Mouse (Mus musculus): ENCODE measurements around the gene Pnck.

Pnck gene

DNA sequence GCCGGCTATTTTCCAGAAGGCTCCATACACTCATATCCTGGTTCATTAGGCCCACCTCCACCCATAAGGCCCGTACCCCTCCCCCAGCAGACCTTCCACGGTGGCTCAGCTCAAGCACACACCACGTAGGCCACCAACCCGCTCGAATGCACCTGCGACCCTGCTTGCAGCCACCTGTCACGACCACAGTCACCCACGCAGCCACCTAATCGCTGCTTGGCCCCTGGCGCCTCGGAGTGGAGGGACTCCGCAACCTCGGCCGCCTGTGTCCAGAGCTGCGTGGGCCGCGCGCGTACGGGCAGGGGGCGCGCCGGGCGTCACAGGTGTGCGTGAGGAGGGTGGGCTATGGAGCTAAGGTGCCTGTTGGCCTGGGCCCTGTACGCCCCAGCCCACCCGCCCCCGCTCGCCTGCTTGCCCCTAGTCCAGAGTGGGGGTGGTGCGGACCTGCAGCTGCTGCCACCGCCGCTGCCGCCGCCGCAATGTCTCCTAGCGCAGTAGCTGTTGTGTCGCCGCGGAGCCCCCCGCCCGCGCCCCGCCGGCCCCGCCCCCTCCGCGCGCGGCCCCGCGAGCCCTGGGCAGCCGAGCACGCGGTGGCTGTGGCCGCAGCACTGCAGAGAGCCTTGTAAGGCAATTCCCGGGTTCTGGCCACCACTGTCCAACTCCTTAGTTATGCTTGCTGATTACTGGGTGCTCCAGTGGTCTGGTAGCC lies at the start of gene Pnck:
Gene Pnck, minus strand, starts transcription at position 543 of the 709 bp plus-strand sequence.
- DNase-seq (ENCODE audit: low spot score in 2 of 2) = no peak

DNA sequence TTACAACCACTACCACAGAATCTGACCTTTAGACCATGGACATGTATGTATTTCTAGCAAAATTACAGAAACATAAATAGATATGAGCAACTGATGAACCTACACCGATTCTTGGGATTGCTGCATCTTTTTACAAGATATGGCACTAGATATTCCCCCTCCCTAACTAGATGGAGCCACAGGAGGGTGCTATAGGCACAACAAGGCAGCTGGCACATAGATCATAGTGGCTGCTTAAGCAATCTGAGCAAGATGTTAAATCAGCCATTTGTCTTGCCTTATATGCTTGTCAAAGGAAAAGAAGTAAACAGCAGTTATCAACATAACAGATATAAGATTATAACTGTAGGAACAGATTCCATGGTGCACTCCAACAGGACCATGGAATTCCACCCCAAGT lies 40.6 kb upstream of the Pnck start:
- no peak for DNase-seq (ENCODE audit: low spot score in 2 of 2)

DNA sequence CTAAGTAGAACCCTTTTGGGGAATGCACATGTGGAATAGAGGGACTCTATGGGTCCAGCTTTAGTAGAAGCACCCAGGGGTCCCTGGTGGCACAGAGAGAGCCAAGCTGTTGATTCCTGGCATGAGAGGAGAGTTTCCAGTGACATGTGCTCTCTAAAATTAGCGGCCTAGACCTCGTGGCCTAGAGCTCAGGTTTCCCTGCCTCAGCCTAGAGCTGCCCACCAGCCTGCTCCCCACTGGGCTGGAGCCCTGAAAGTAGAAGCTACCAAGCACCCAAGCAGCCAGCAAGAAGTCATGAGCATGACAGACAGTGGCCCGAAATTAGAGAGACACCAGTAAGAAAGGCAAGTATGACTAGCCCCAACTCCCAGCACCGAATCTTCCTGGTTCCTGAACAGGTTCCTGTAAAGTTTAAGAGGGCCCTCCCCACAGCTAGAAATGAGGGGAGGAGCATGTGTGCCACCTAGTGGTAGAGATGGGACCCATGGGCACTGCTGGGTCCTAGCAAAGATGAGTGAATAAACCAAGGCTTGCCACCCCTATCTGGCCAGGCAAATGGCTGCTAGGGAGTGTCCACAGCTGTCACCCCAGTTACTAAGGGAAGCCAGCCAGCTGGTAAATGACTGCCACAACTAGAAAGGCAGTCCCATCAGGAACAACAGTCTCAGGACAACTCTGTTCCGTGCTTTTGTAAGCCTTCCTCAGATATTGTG lies 31.2 kb upstream of the Pnck start:
- peak; percentile 15 to 53 for DNase-seq (ENCODE audit: low spot score in 2 of 2)

DNA sequence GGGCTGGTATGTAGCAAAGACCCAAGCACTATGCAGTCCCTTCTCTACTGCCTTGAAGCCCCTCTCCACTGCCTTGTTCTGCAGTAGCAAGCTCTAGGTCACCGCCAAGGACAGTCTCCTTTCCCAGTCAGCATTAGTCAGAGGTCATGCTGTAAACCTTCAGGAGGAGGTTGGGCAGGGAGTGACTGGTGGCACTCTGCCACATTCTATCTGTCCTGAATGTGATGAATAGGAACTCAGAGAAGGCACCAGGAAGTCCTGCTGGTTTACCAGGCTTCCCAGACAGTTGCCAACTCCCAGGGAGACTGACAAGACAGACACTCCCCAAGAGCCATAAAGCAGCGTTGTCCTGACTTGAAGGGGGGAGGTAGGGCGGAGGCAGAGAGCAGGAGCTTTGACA lies 25.7 kb upstream of the Pnck start:
- no peak for DNase-seq (ENCODE audit: low spot score in 2 of 2)

DNA sequence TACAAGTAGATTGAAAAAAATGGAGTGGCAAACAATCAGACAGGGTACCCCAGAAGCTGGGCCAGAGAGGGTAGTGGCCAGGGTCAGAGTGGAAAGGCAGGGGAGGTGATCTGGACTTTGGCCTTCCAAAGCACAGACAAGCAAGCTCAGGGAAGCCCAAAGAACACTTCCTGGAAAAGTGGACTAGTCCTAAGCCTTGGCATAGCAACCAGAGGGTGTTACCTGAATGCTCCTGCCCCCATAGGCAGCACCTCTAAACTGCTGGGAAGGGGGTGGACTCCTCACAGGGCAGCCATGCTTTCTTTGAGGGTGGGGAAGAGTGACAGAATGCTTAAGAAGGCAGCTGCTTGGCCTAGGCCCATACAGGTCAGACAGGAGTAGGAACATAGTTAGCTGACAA lies 25.1 kb upstream of the Pnck start:
- DNase-seq (ENCODE audit: low spot score in 2 of 2) = no peak

DNA sequence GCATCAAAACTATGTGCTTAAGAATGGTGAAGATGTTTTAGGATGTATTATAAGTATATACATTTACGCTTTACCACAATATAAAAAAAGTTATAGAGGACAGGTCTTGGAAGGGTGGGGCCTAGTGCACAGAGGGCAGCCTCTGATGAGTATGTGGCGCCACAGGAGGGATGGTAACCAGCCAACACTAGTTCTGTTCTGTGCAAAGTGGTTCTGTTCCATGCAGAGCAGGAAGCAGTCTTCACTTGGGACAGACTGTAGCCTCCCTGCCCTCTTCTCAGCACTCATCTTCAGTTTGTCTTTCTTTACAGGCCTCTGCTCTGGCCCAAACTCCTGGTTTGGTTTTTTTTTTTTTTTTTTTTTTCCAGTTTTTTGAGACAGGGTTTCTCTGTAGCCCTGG lies 24.2 kb upstream of the Pnck start:
- no peak for DNase-seq (ENCODE audit: low spot score in 2 of 2)

DNA sequence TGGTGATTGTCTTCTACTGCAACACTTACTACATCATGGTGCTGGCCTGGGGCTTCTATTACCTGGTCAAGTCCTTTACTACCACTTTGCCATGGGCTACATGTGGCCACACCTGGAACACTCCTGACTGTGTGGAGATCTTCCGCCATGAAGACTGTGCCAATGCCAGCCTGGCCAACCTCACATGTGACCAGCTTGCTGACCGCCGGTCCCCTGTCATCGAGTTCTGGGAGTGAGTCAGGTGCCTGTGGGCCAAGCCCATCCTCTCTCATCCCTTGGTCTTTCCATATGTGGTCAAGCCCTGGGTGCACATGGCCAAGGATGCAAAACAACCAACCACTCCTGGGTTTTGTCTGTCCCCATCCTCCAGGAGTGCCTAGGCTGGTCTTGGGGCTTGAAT lies 16.8 kb upstream of the Pnck start:
- no peak for DNase-seq (ENCODE audit: low spot score in 2 of 2)

DNA sequence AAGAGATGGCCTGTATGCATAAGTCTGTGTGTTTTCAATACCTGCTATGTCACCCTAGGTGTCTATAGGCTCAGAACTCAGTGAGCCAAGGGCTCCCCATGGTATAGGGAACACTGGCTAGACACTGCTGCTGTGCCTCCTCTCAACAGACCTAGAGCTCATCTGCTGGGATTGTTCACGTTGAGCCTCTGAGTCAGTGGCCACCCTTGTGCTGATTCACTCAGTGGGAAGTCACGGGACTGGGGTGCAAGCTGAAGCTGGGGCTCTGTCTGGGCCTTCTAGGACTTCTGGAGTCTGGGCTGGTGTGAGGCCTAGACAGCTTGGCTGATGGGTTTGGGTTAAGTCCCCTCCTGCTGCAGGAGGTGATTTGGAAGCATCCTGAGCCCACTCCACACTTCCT lies 15.3 kb upstream of the Pnck start:
- DNase-seq (ENCODE audit: low spot score in 2 of 2) = no peak

DNA sequence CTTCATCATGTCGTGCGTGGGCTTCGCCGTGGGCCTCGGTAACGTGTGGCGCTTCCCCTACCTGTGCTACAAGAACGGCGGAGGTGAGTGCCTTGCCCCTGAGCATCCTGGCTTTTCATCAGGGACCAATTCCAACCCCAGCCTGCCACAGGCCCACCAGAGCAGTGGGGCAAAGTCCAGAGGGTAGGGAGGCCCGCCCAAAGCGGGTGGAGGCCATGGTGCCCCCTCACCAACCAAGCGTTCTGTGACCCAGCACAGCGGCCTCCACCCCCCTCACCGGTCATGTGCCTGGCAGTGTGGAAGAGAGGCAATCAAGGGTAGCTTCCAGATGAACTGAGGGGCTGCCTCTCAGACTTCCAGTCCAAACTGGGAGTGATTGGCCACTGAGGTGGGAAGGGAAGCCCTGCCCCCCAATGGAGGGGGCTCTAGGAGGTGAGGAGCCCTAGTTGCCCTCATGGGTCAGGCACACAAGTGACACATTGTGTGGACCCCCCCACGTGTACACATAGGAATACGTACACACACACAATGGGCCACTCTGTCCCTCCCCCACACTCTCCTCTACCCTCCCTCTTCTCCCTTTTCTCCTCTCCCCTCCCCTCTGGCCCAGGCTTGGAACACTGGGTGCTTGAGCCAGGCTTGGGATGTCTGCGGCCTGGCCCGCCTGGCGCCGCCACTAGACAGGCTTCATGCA lies 14.2 kb upstream of the Pnck start:
- no peak for DNase-seq (ENCODE audit: low spot score in 2 of 2)

DNA sequence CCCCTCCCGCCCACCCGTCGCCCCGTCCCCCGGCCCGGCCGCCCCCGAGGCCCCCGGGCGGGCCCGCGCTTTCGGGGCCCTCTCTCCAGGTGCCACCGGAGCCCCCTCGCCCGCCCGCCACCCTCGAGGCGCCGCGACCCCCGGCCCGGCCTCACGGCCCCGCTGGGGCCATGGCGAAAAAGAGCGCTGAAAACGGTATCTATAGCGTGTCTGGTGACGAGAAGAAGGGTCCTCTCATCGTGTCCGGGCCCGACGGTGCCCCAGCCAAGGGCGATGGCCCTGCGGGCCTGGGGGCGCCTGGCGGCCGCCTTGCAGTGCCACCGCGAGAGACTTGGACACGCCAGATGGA lies 13.7 kb upstream of the Pnck start:
- no peak for DNase-seq (ENCODE audit: low spot score in 2 of 2)

DNA sequence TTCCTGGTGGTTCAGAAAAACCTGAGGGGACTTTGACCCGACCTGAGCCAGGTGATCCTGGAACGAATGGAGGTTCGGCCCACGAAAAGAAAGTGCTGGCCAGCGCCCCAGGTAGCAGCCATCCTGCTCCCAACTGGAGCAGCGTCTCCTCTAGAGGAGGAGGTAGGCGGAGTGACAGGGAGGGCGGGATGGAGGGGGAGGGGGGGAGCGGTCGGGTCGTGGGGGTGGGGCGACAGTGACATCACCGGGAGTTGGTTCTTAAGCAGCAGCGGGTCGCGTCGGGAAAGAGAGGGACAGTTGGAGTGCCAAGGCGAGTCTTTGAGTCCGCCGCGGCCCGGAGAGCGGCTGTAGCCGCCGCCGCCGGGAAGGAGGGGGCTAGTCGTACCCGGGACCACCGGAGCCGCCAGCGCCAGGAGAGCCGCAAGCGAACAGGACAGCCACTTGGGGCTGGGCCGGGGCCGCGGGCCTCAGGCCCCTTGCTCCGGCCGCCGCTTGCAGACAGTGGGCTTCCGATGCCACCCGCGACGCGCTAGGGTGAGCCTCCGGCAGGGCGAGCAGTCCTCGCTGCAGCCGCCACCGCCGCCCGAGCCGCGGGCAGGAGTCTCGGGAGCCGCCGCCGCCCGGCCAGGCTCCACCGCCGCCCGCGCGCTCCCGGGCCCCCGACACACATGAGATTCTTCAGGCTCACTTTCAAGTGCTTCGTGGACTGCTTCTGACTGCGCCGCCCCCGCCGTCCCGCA lies 13.1 kb upstream of the Pnck start, which contains the start of gene Slc6a8:
Gene Slc6a8, plus strand, starts transcription at position 272 of the 740 bp plus-strand sequence.
- peak in 1 of 2 experiments; percentile 35 for DNase-seq (ENCODE audit: low spot score in 2 of 2)

DNA sequence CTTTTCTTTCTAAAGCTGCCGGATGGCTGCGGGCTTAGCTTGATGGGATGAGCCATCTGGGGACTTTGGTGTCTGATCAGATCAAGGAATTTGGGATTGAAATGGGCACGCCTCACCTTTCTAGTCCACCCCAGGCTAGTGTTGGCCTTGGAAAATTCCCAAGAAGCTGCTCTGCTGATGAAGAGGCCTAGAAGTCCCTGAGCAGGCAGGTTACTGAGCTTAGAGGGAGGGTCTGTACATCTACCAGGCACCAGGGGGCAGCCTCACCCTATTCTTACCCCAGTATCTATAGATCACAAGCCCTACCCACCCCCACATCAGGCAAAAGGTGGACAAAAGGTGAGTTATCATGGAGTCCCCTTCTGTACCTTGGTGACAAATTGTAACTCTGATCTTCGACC lies 12.1 kb upstream of the Pnck start:
- DNase-seq (ENCODE audit: low spot score in 2 of 2) = peak in 1 of 2 experiments; percentile 62

DNA sequence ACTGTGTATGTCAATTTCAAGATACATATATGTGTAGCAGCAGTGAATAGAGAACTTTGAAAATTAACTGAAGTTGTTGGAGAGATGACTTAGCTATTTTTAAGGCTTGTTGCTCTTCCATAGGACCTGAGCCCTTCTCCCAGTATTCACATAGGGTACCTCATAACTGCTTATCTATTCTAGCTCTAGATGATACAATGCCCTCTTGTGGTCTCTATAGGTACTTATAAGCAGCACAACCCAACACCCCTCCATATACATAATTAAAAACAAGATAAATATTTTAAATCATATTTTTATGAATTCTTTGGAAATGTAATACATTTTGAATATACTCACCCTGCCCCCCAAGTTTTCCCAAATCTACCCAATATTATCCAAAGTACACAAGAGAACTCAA lies 3.2 kb upstream of the Pnck start:
- no peak for DNase-seq (ENCODE audit: low spot score in 2 of 2)

DNA sequence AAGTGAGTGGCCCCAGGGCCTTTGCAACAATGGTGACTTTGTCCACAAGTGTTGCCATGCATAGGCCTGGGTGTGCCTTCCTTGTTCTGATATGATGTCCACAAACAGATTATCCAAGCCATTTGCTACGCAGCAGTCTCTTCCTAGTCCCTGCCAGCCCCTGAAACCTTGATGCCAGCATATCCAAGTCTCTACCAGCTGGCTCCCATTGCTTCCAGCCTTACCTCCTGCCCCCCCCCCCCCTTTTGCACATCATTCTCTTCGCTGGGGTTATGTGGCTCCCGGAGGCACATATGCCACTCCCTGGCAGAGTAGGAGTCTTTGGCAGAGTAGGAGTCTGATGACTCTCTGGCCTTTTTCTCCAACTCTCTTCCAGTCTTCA lies 358 bp upstream of the Pnck start:
- DNase-seq (ENCODE audit: low spot score in 2 of 2) = no peak

DNA sequence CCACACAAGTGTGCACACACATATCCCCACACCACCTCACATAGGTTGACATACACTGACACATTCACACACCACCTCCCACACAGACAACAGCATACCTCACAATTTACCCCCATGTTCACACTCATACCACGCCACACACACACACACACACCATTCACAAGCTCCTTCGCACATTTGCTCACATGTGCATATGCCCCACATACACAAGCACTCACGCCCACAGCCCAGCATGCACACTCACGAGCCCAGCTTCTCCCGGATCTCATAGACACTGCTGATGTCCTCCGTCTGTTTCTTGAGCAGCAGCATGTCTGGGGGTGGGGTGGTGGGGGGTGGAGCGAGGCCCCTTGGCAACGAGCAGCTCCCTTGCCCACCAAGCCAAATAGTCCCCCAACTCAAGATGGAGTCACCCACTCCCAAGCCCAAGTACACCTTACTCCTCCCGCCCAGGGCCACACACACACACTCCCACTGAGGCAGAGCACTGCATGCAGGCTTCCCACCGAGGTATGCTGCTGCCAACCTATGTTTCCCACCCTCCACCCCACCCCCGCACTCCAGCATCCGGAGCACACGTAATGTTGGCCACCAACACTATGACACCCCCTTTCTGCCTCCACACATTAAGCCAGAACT lies 862 bp downstream of the Pnck start:
- DNase-seq (ENCODE audit: low spot score in 2 of 2) = no peak

DNA sequence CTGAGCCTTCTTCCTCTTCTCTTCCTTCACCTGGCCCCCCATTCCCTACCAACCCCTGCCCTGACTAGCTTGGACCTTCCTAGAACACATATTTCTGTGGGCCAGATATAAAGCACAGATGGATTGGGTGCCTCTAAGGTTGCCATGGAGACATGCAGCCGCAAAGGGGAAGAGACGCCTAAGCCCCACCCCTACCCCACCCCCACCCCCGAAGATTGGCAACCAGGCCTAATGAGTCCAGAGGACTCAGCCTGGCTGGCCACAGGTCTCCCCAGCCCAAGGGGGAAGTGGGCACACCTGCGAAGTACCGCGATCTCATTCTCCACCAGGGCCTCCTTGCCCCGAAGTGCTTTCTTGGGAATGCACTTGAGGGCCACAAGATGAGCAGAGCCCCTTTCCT lies 1.5 kb downstream of the Pnck start:
- DNase-seq (ENCODE audit: low spot score in 2 of 2) = no peak

DNA sequence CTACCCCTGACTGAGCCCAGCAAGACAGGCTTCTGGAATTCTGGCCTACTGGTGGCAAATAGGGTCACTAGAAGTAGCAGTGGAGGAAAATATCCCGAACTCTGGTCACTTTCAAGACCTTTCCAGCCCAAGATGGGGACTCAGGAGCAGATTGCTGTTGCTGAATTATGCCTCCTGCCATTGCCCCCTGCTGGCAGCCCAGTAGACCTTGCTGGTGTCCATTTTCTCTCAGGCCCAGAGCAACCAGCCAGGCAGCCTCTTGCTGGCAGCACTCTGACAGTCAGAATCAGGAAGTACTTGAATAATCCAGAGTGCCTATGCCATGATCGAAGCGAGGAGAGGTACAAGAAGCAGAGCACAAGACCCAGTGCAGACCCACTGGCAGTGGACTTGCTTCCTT lies 4.4 kb downstream of the Pnck start:
- DNase-seq (ENCODE audit: low spot score in 2 of 2) = peak in 1 of 2 experiments; percentile 58

DNA sequence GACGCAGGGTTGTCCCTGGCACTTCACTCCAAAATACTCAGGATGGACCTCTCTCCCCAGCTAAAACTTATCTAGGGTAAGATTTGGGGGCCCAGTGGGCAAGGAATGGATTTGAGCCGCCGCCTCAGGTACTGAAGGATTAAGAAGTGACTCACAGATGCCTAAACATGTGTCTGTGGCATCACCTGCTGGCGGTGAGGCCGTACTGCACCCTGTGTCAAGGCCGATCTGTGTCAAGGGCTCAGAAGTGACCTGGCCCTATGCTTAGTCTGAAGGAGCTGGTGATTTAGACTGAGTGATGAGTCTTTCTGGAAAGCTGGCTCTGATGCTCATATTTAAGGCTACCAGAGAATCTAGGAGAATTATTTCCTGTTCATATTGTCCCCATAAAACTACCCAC lies 5.7 kb downstream of the Pnck start:
- DNase-seq (ENCODE audit: low spot score in 2 of 2) = peak in 1 of 2 experiments; percentile 77

DNA sequence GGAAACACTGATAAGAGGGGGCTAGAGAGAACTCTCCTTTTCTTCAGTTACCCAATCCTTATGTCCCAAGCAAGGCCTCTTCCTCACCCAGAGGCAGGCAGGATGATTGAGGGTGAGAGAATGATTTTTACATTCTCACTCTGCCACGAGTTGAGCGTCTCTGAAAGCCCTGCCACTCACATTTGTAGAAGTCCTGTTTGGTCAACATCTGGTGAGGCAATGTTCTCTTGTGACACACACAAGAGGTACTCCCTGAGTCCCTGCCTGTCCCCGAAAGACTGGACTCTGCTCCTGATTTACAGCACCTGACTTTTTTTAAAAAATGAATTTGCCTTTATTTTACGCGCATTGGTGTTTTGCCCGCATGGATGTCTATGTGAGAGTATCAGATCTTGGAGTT lies 6.5 kb downstream of the Pnck start:
- no peak for DNase-seq (ENCODE audit: low spot score in 2 of 2)

DNA sequence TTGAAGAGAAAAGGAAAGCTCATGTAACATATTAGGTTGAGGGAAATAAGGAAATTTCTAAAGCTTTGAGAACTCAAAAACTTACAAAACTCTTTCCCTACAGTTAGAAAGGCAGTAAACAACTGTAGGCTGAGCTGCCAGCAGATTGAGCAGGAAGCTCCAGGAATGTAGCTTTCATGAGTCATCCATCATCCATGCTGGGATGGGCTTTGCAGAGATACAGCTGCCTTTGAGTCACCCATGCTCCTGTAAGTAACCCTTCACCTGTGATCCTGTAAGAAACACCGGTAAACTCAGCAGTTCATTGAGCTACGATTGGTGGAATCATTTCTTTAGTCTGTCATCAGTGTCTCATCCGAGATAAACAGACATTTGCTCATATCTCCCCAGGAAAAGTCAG lies 9.0 kb downstream of the Pnck start:
- no peak for DNase-seq (ENCODE audit: low spot score in 2 of 2)

DNA sequence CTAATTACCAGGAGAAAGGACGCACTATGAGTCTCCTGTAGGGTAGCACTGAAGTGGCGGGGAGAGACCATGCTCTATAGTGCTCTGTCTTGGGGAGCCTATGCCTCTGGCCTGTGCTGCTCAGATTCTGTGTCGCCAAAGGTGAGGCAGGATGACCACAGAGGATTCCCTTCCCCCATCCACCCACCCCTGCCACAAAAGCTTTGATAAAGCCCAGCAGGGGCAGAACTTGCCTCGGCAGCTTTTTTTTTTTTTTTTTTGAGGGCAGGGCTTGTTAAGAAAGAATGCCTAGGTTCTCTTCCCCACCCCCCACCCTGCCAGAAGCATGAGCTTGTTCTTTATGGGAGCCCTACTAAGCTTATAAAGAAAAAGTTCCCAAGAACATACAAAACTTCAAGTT lies 14.8 kb downstream of the Pnck start:
- no peak for DNase-seq (ENCODE audit: low spot score in 2 of 2)
